Mouse (Mus musculus): ENCODE data around the gene Gp1ba.

The Gp1ba gene

GRCm38 (mm10) chr11:70638714-70639278 is at the start of gene Gp1ba:
Gene Gp1ba, plus strand, starts transcription at chr11:70639122.
- DNase-seq = no peak

GRCm38 (mm10) chr11:70591733-70592132 is 47.2 kb upstream of the Gp1ba start:
- no peak for DNase-seq

- no peak for DNase-seq
Observed at GRCm38 (mm10) chr11:70594253-70594989, 44.5 kb upstream of the Gp1ba start.

- no peak for DNase-seq
Observed at GRCm38 (mm10) chr11:70595638-70596037, 43.3 kb upstream of the Gp1ba start.

GRCm38 (mm10) chr11:70596094-70596493 is 42.8 kb upstream of the Gp1ba start:
- DNase-seq = no peak

GRCm38 (mm10) chr11:70597301-70597700 is 41.6 kb upstream of the Gp1ba start:
- no peak for DNase-seq

GRCm38 (mm10) chr11:70598451-70598953 is 40.4 kb upstream of the Gp1ba start:
- no peak for DNase-seq

GRCm38 (mm10) chr11:70605024-70605566 is 33.8 kb upstream of the Gp1ba start:
- DNase-seq = peak; percentile 71

GRCm38 (mm10) chr11:70606717-70607116 is 32.2 kb upstream of the Gp1ba start:
- DNase-seq = no peak

- DNase-seq = no peak
Observed at GRCm38 (mm10) chr11:70607611-70608010, 31.3 kb upstream of the Gp1ba start.

- DNase-seq = no peak
Observed at GRCm38 (mm10) chr11:70608381-70609066, 30.4 kb upstream of the Gp1ba start.

- DNase-seq = no peak
Observed at GRCm38 (mm10) chr11:70610752-70611151, 28.2 kb upstream of the Gp1ba start.

GRCm38 (mm10) chr11:70612505-70612904 is 26.4 kb upstream of the Gp1ba start:
- no peak for DNase-seq

GRCm38 (mm10) chr11:70615074-70615473 is 23.8 kb upstream of the Gp1ba start:
- DNase-seq = no peak

GRCm38 (mm10) chr11:70615516-70616093 is 23.3 kb upstream of the Gp1ba start, which contains the start of gene 4930544D05Rik:
Gene 4930544D05Rik, plus strand, starts transcription at chr11:70615848.
- DNase-seq = no peak

GRCm38 (mm10) chr11:70619101-70619500 is 19.8 kb upstream of the Gp1ba start, which contains the start of gene Chrne:
Gene Chrne, minus strand, starts transcription at chr11:70619216.
- no peak for DNase-seq

- DNase-seq = no peak
Observed at GRCm38 (mm10) chr11:70621972-70622814, 16.7 kb upstream of the Gp1ba start.

- DNase-seq = no peak
Observed at GRCm38 (mm10) chr11:70623053-70623742, 15.7 kb upstream of the Gp1ba start.

GRCm38 (mm10) chr11:70625473-70625872 is 13.4 kb upstream of the Gp1ba start:
- no peak for DNase-seq

- DNase-seq = no peak
Observed at GRCm38 (mm10) chr11:70626877-70627276, 12.0 kb upstream of the Gp1ba start.

GRCm38 (mm10) chr11:70628431-70628830 is 10.5 kb upstream of the Gp1ba start:
- DNase-seq = no peak
